Mouse (Mus musculus): ENCODE results near the gene Kremen2.
A peak's percentile ranks its signal among the peaks of the same experiment; 100 is the strongest.

The Kremen2 gene

GRCm38 (mm10) chr17:23758801-23759200 is 13.2 kb upstream of the Kremen2 start:
- DNase-seq = peak in 1 of 2 experiments; percentile 21

DNA sequence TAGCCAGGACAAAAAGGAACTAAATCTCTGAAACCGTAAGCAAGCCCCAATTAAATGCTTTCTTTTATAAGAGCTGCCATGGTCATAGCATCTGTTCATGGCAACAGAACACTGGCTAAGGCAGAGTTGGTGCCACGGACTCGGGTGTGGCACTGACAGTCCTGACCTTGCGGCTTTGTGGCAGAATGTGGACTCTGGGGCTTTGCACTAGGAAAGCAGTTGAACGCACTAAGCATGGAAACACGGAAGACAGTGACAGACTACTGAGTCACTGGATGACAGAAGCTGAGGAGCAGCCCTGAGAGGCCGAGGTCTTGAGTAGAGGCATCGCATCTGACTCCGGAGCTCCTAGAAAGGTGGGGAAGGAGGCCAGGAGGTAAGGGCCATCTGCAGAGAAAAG is 11.9 kb upstream of the Kremen2 start:
- no peak for DNase-seq

GRCm38 (mm10) chr17:23755689-23756088 is 10.1 kb upstream of the Kremen2 start:
- DNase-seq = peak; percentile 33 to 70

GRCm38 (mm10) chr17:23749400-23750191 is 4.0 kb upstream of the Kremen2 start:
- no peak for DNase-seq

DNA sequence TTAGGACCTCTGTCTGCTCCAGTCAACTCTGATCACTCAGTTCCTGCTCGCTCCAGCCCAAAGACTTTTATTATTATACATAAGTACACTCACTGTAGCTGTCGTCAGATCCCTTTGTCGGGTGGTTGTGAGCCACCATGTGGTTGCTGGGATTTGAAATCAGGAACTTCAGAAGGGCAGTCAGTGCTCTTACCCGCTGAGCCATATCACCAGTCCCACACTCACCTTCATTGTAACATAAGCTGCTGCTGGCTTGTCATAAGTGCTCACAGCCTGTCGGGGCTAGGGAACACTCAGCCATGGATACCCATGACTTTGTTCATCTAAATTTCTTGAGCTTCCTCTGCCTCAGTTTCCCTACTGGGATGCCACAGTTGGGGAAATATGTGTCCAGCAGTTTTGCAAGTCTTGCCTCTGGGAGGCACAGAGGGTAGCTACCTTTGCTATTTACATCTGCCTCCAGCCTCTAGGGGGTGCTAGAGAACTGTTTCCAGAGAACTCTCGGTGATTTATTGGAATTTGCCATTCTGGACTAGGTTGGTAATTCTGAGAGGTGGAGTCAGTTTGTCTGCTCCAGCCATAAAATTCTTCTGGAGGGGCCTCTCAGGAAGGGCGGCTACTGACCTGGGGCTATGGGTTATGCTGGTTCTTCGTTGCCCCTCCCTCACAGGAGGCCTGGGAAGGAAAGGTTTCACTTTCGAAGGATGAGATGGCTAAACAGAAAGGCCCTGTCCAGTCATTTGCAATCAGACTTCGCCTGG is 3.2 kb upstream of the Kremen2 start:
- peak; percentile 83 to 91 for DNase-seq

DNA sequence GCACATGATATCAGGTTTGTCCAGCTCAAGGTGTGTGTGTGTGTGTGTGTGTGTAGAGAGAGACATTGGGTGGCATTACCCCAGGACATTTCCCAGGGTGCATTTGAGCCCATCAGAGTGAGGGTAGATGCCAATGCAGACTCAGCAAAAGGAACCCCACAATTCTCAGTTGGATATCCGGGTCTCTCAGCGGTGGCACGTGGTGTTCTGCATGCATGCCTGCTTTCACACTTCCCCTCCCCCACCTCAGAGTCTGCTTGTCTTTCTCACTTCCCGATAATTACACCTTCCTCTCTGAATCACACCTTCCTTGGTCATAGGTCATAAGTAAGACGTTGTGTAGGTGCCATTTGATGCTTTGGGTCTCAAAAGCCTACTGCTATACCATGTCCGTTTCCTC is 2.4 kb upstream of the Kremen2 start:
- DNase-seq = no peak

GRCm38 (mm10) chr17:23747471-23747870 is 1.8 kb upstream of the Kremen2 start:
- DNase-seq = no peak

DNA sequence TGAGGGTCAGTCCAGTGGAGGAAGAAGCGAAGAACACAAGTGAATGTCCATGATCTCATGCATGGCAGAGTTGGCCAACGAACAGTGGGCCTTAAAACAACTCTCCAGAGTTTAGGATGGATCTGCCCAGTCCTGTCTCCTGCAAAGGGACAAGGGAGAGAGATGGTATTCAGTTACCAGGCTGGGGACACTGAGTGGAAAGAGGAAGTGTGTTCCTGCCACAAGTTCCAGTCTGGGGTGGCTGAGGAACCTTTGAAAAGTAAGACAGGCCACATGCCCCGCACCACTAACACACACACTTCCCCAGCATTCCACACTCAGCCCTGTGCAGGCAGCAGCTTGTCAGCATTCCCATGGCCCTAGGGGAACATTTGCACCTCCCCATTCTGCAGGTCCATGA is 1.1 kb upstream of the Kremen2 start:
- no peak for DNase-seq

DNA sequence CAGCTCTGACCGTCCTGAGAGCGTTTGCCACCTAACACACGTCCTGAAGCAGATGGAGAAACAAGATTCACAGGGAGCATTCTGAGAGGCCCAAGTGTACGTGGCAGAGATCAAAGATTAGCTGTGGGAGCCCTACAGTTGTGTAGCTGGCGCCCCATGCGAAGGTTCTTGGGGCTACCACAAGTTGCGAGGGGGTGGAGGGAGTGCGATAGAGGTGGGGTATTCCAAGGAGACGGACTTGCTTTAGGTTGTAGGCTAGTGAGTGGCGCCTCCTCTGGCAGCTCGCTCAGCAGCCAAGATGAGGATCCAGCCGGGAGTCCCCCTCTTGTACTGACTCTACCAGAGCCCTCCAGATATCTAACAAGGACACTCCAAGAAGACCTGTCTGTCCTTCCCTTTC is 678 bp upstream of the Kremen2 start:
- no peak for DNase-seq

DNA sequence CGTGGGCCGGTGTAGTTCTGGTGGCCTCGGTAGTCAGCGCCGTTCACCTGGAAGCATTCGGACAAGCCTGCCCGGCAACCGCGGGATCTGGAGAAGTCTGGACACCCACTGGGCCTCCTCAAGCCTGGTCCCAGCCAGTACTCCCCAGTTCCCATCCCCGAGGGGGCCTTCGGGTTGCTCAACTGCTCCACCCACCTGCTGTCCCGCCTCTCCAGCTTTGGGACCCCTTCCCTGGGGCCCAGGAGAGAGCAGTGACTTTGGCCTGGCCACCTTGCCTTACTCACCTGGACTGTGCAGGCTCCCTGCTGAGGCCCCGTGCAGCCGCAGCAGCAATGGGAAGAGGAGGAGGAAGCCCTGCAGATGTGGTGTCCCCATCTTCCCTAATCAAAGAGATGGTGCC is 982 bp downstream of the Kremen2 start:
- no peak for DNase-seq

- DNase-seq = no peak
These were observed 1.6 kb downstream of the Kremen2 start for GRCm38 (mm10) chr17:23744076-23744475.

DNA sequence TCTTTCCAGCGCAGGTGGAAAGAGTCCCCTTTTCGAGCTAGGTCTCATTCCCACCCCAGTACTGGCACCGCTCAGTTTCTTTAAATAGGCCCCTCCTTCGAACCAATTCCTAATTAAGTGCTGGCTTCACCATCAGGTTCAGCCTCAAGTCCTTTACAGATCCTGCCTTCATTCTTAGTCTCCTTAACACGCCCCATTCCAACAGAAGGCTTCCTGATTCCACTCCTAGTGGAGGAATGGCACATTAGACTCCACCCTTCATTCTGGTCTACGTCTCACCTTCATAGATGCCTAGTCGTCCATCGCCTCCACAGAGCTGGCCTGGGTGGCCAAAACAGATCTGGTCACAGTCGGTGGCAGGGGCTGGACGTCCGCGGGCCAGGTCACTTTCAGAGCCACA is 2.7 kb downstream of the Kremen2 start:
- DNase-seq = no peak

GRCm38 (mm10) chr17:23742210-23742793 is 3.3 kb downstream of the Kremen2 start:
- DNase-seq = peak; percentile 46 to 65

- no peak for DNase-seq
These were observed 4.0 kb downstream of the Kremen2 start for GRCm38 (mm10) chr17:23741359-23742209.

- DNase-seq = no peak
These were observed 5.0 kb downstream of the Kremen2 start, which contains the start of gene Paqr4 for GRCm38 (mm10) chr17:23740598-23741021. Paqr4 (minus strand) TSS chr17:23740867.

DNA sequence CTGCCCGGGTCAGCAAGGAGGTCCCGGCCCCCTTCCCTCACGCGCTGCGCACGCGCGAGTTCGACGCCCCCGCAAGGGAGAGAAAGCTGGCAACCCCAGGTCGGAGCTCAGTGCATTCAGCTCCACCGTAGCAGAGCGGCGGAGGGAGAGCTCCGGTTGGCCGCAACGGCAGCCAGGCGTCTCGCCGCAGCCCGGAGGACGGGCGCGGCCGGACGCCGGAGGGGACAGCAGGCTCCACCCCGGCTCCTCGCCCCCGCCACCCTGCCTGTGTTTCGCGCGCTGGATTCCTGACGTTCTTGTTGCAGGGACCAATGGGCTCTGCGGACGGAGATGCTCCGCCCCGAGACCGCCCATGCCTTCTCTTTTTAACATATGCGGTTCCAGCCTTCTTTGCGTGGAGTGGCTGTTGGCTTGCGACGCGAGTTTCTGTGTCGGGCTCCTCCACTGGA is 5.5 kb downstream of the Kremen2 start:
- DNase-seq = peak; percentile 90 to 94

DNA sequence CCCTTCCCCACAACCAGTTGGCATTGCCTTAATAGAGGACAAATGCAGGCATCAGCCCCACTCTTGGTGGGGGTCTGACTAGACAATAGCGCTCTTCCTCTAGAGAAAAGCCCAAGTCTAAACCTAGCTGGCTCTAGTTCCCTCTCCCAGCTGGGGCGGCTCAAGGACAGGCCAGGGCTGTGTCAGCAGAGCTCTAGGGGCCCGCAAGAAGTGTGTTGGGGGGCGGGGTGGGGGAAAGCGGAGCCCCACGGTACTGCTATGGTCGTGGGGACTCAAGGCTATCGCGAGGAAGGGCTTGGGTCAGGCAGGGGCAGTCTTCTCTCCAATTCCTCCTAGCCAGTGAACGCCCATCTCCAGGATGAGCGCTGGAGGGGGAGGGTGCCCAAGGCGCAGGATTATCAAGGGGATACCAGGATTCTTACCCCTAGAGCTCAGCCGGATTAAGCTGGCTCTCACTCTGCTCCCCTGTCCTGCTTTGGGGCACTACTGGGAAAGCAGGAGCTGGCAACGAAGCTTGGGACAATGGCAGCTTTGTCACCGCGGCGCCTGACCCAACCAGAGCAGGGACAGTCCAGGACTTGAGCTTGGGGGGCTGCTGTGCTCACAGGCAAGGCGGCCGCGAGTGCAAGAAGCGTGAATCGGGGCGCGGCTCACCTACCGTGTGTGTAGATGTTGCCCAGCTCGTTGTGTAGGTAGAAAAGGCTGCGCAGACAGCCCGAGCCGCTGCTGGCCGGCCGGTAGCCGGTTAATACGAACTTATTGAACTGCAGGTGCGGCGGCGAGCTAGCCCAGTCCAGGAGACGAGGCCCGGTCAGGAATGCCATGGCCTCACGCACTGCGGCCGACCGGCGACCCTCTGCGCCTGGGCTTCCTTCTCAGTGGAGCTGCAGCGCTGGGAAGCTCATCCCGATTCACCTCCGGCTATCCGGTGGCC is 6.2 kb downstream of the Kremen2 start:
- DNase-seq = peak in 1 of 2 experiments; percentile 24

- no peak for DNase-seq
These were observed 6.8 kb downstream of the Kremen2 start for GRCm38 (mm10) chr17:23738836-23739201.

DNA sequence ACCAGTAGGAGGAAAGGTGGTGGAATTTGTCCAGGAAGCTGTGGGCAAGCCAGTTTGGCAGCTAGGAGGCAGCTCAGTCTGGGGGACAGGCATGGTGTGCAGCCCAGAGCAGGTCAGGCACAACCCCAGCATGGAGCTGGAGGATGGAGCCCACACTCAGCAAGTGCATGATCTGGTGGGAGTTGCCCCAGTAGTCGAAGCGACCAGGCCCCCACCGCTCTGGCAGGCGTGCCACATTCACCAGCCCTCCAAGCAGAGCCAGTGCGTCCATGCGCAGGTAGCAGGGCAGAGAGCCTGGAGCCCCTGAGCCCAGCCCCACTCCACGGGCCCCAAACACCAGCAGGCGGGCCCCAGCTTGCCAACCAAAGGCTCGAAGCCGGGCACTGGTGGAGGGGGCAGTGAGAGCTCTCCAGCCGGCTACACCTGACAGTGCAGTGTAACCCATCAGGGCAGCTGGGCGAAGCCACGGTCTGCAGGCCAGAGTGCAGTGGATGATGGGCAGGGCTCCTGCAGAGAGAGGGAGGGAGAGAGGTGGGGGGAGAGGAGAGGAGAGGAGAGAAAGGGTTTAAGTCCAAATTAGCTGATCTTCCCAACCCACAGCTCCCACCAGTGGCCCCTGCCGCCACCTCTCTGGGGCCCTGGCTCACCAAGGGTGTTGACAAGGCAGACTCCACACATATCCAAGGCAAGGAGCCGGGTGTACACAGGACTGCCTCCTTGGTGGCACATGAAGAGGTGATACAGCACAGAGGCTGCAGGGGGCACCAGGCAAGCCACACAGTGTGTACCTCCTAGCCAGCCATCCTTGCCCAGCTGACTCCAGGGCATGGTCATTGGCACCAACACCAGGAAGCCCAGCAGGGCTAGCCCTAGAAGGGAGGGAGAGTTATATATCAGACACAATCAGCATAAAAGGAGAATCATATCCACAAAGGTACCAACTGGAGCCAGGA is 7.9 kb downstream of the Kremen2 start:
- peak in 1 of 2 experiments; percentile 31 for DNase-seq

DNA sequence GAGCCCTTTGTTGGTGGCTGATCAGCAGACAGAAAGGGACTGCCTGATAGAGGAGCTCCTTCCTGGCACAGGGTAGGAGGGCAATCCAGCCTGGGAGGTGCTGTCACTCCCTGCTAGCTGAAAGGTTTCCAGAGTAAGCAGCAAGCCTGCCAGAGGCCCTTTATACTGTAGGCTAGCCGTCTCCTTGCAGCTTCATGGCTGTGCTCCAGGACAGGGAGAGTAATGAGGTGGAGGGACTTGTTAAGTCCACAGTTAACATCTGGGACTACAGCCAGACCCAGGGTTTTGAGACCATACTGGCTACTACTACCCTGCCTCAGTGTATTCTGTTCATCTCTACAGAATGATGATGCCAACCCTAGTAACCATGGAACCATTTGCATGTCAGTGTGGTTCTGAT is 11.3 kb downstream of the Kremen2 start:
- peak in 1 of 2 experiments; percentile 55 for DNase-seq

Measured in kidney, postnatal 25 days (tissue).